Mouse (Mus musculus) bone marrow, adult 2 months (tissue): Measurements from ENCODE around the gene Themis3.

Experiments used
- CTCF ChIP-seq: fragments of 200-500 bp; IDR thresholded peaks from 2 replicates; pipeline ENCODE4 v1.5.1; 2011; ENCODE audit warnings: low read length, control low read depth; ENCODE audit not compliant: control insufficient read depth, insufficient read depth
- POLR2A ChIP-seq: fragments of 200-500 bp; IDR thresholded peaks from 2 replicates; pipeline ENCODE4 v1.6.1; 2011; ENCODE audit warnings: low read depth, mild to moderate bottlenecking, control low read depth, low read length, borderline replicate concordance; ENCODE audit not compliant: control insufficient read depth

- TF ChIP-seq CTCF: no peak
- TF ChIP-seq POLR2A: no peak
Observed at GRCm38 (mm10) chr17:66523396-66523795, 71.0 kb downstream of the Themis3 start.
